Mouse (Mus musculus): Measurements from ENCODE around the gene Dlx3. TPM values are rescaled to one million over a fixed set of nuclear protein-coding genes. Genes with fewer than 3 reads are reported as not detected.
A peak's percentile ranks its signal among the peaks of the same experiment; 100 is the strongest.

Gene Dlx3
- total RNA-seq, 2 experiments from 2014 or later, result not detected

- no peak for DNase-seq
Observed at GRCm38 (mm10) chr11:95125366-95125948, 5.5 kb downstream of the Dlx3 start.

- peak; percentile 37 for DNase-seq
Observed at GRCm38 (mm10) chr11:95126272-95127245, 6.6 kb downstream of the Dlx3 start.

GRCm38 (mm10) chr11:95128359-95128758 is 8.4 kb downstream of the Dlx3 start:
- no peak for DNase-seq

- DNase-seq, result no peak
Observed at GRCm38 (mm10) chr11:95130668-95131252, 10.8 kb downstream of the Dlx3 start.

GRCm38 (mm10) chr11:95133321-95133720 is 13.4 kb downstream of the Dlx3 start:
- DNase-seq, result no peak

GRCm38 (mm10) chr11:95137281-95137680 is 17.4 kb downstream of the Dlx3 start:
- no peak for DNase-seq

GRCm38 (mm10) chr11:95139871-95140270 is 20.0 kb downstream of the Dlx3 start:
- no peak for DNase-seq

GRCm38 (mm10) chr11:95142258-95142657 is 22.3 kb downstream of the Dlx3 start:
- DNase-seq, result no peak

GRCm38 (mm10) chr11:95142980-95143575 is 23.2 kb downstream of the Dlx3 start:
- DNase-seq, result peak; percentile 45

GRCm38 (mm10) chr11:95143663-95144062 is 23.7 kb downstream of the Dlx3 start:
- DNase-seq, result no peak

GRCm38 (mm10) chr11:95144091-95144945 is 24.4 kb downstream of the Dlx3 start:
- DNase-seq, result no peak

GRCm38 (mm10) chr11:95144946-95145483 is 25.1 kb downstream of the Dlx3 start:
- no peak for DNase-seq

GRCm38 (mm10) chr11:95145851-95146403 is 26.0 kb downstream of the Dlx3 start, which contains the start of gene Dlx4:
Dlx4 (minus strand) TSS chr11:95146263.
- peak; percentile 43 for DNase-seq

GRCm38 (mm10) chr11:95148754-95149153 is 28.8 kb downstream of the Dlx3 start:
- no peak for DNase-seq

GRCm38 (mm10) chr11:95149462-95150268 is 29.7 kb downstream of the Dlx3 start:
- DNase-seq, result no peak

- DNase-seq, result peak; percentile 39
Observed at GRCm38 (mm10) chr11:95150269-95151049, 30.5 kb downstream of the Dlx3 start.

- no peak for DNase-seq
Observed at GRCm38 (mm10) chr11:95153116-95153515, 33.2 kb downstream of the Dlx3 start.

- DNase-seq, result no peak
Observed at GRCm38 (mm10) chr11:95153681-95154080, 33.8 kb downstream of the Dlx3 start.

GRCm38 (mm10) chr11:95155511-95155910 is 35.6 kb downstream of the Dlx3 start:
- no peak for DNase-seq
